ENCODE assay signal across 9 mouse cellular contexts in the genomic region with DNA sequence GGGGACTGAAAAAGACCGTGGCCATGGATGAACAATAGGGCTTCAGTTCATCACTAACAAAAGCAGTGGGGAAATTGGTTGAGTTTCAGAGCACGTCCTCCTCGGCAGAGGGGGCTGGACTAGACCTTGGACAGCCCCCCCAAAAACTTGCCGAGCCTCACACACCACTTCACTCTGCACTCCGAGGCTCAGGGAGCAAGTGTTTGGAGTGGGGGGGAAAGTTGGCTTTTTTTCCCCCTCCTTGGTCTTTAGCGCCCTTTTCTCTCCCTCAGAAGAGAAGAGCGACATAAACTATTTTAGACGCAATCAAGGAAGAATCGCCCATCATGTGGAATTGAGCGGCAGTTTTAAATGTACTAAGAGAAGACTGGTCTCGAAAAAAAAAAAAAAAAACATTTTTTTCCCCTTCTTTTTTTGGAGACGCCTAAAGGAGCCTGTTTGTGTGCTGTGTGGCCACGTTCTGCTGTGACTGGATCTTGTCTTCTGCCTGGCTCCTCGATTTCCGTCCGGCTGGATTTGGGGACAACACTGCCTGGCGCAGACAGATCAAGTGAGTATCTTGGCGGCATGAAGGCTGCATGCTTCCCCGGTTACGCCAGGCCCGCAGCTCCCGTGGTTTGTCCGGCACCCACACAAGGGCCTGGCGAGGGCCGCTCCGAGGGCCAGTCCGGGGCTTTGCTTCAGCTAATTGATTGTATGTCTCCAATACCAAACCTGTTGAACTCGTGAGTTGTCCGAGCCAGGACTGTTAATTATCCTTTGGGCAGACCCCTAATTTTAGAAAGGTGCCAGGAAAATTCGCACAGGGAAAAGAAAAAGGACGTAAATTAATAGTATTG.
A peak's percentile ranks its signal among the peaks of the same experiment; 100 is the strongest.
DNase-seq lines count a peak whose midpoint lies in the region; ATAC-seq and TF ChIP-seq lines count a peak whose summit lies in the region.
"Had no signal": no experiment of that assay in that cellular context is flagged by ENCODE, and none has a peak within 500 bp of the region (broad histone marks: within the 10 kb centered on the region; RNA-seq: fewer than 3 reads in every experiment).

No protein-coding gene starts in this region.

- H3K9me3 ChIP-seq in heart, embryonic 14.5 days (ENCODE audit: control insufficient read depth, low read length): no peaks in the 10 kb centered on the region
- H3K9me3 ChIP-seq in limb, embryonic 12.5 days: no peaks in the 10 kb centered on the region
- no peaks in the 10 kb centered on the region for H3K9me3 ChIP-seq in stomach, embryonic 14.5 days (ENCODE audit: control insufficient read depth, low read depth, low read length)

- H3K4me1 ChIP-seq in heart, embryonic 14.5 days (ENCODE audit: control insufficient read depth in 2 of 2, insufficient read depth in 2 of 2, low read length in 2 of 2): peaks cover 6 to 13% of the 10 kb centered on the region in 2 experiments
- peaks cover 10% of the 10 kb centered on the region; the same call in 1 of the 2 replicates for H3K4me1 ChIP-seq in limb, embryonic 12.5 days (replicated peaks)
- H3K4me1 ChIP-seq in stomach, embryonic 14.5 days (ENCODE audit: control insufficient read depth, insufficient read depth, low read length): no peaks in the 10 kb centered on the region

- peak; percentile 56 to 65 for DNase-seq in left cerebral cortex, adult 2 months (ENCODE audit: extremely low spot score in 1 of 2, low spot score in 2 of 2)
- DNase-seq in left cerebral cortex, adult 11 months (ENCODE audit: low spot score): no peak
- peak; percentile 68 for DNase-seq in cerebellum, adult 8-10 months
- no peak for DNase-seq in thymus, postnatal 25 days
- no peak for DNase-seq in lung, postnatal 14 days

- ATAC-seq in heart, embryonic 14.5 days (ENCODE audit: insufficient number of reproducible peaks, insufficient read depth, low FRiP score, low read depth): no peak
- no peak for ATAC-seq in limb, embryonic 12.5 days (ENCODE audit: insufficient number of reproducible peaks, insufficient read depth, low FRiP score, low TSS enrichment, low read depth)
- no peak for ATAC-seq in stomach, embryonic 14.5 days (ENCODE audit: insufficient number of reproducible peaks, insufficient read depth, low FRiP score, low read depth)

- H3K27me3 ChIP-seq in heart, embryonic 14.5 days (ENCODE audit: control insufficient read depth, insufficient read depth, low read length): peaks cover 88% of the 10 kb centered on the region
- peaks cover 71% of the 10 kb centered on the region for H3K27me3 ChIP-seq in limb, embryonic 12.5 days
- H3K27me3 ChIP-seq in stomach, embryonic 14.5 days (ENCODE audit: control insufficient read depth, insufficient read depth, low read length): peaks cover 46% of the 10 kb centered on the region

- TF ChIP-seq CTCF in left cerebral cortex, adult 2 months (IDR thresholded peaks at IDR 0.05): no peak

- WGBS in heart, embryonic 14.5 days: 2% methylated on average over 30 of the region's 31 CpGs
- WGBS in limb, embryonic 12.5 days: under 1% methylated on average over 31 of the region's 31 CpGs
- 1% methylated on average over 31 of the region's 31 CpGs for WGBS in stomach, embryonic 14.5 days

- H3K4me3 ChIP-seq in left cerebral cortex, adult 2 months: peak overlapping the region; percentile 83
- peak overlapping the region; percentile 26 to 28 for H3K4me3 ChIP-seq in heart, embryonic 14.5 days (ENCODE audit: control insufficient read depth in 1 of 2, insufficient read depth in 1 of 2, low read depth in 1 of 2, low read length in 2 of 2)
- H3K4me3 ChIP-seq in limb, embryonic 12.5 days (replicated peaks): 0 out of 2 replicates have a peak overlapping the region, but pooled peaks have one; percentile 13
- peak overlapping the region; percentile 8; the same call in 1 of the 2 replicates for H3K4me3 ChIP-seq in stomach, embryonic 14.5 days (ENCODE audit: low read depth, low read length)

- no peak overlapping the region for H3K9ac ChIP-seq in heart, embryonic 14.5 days (ENCODE audit: low read length)
- no peak overlapping the region for H3K9ac ChIP-seq in limb, embryonic 12.5 days (replicated peaks)
- no peak overlapping the region for H3K9ac ChIP-seq in stomach, embryonic 14.5 days (replicated peaks; ENCODE audit: low read depth, low read length)
- H3K9ac ChIP-seq: liver, embryonic 14.5 days had no signal

- peak overlapping the region; percentile 80 for H3K27ac ChIP-seq in left cerebral cortex, adult 2 months
- H3K27ac ChIP-seq in heart, embryonic 14.5 days (replicated peaks in 1 of 2; ENCODE audit: control insufficient read depth in 1 of 2, insufficient read depth in 1 of 2, low read depth in 2 of 2, low read length in 2 of 2): no peak overlapping the region
- H3K27ac ChIP-seq in limb, embryonic 12.5 days: no peak overlapping the region
- H3K27ac ChIP-seq in stomach, embryonic 14.5 days (ENCODE audit: low read length): no peak overlapping the region
- H3K27ac ChIP-seq: liver, embryonic 14.5 days had no signal

- H3K4me2 ChIP-seq in heart, embryonic 14.5 days (ENCODE audit: low read length): peak overlapping the region; percentile 88
- peak overlapping the region; percentile 27; the same call in 1 of the 2 replicates for H3K4me2 ChIP-seq in limb, embryonic 12.5 days
- H3K4me2 ChIP-seq in stomach, embryonic 14.5 days (replicated peaks; ENCODE audit: low read depth, low read length): no peak overlapping the region

- intact Hi-C loops in left cerebral cortex, adult 2 months (cut with DNase I): no loop called here

- H3K36me3 ChIP-seq in heart, embryonic 14.5 days (ENCODE audit: control insufficient read depth, insufficient read depth, low read length): no peaks in the 10 kb centered on the region
- no peaks in the 10 kb centered on the region for H3K36me3 ChIP-seq in limb, embryonic 12.5 days
- H3K36me3 ChIP-seq in stomach, embryonic 14.5 days (ENCODE audit: control insufficient read depth, insufficient read depth, low read length): no peaks in the 10 kb centered on the region

Comparison
In these comparisons a context has a peak if more than half of its experiments do, and no peak if none do; other contexts are left out.
1. DNase-seq: peak in left cerebral cortex, adult 2 months (2 of 2) and cerebellum, adult 8-10 months (single experiment); none in left cerebral cortex, adult 11 months (single experiment), thymus, postnatal 25 days (single experiment) and lung, postnatal 14 days (single experiment).
2. H3K4me3 ChIP-seq: peak in every context shown above with its lines; median percentile 83 in left cerebral cortex, adult 2 months; 27 in heart, embryonic 14.5 days; 13 in limb, embryonic 12.5 days; 8 in stomach, embryonic 14.5 days.